Mouse (Mus musculus) MEL (cell line): ENCODE results near the gene Iqsec3. TPM values are rescaled to one million over a fixed set of nuclear protein-coding genes. Genes with fewer than 3 reads are reported as not detected.

ENCODE experiments used
- DNase-seq: peaks from one replicate; pipeline ENCODE4 v3.0.0; 2011; ENCODE audit warnings: low read depth, low spot score
- H3K27ac ChIP-seq: 2 replicates; pipeline ENCODE4 v1.5.1; 2012; ENCODE audit warnings: low read depth, mild to moderate bottlenecking, control low read depth, low read length, moderate library complexity; ENCODE audit not compliant: control insufficient read depth
- H3K27me3 ChIP-seq, 2 experiments: fragments of 150-350 bp in 1 of 2; sonication (generic) in 1 of 2; 2 replicates each; pipeline ENCODE4 v1.6.1; 2012; ENCODE audit warnings: low read length in 2 of 2, mild to moderate bottlenecking in 2 of 2, improper control_type of control experiment in 1 of 2, moderate library complexity in 1 of 2; ENCODE audit not compliant: insufficient read depth in 2 of 2, control insufficient read depth in 1 of 2
- H3K36me3 ChIP-seq, 2 experiments: 2 replicates each; pipeline ENCODE4 v1.6.1; 2012 to 2014; ENCODE audit warnings: low read length in 2 of 2, improper control_type of control experiment in 1 of 2, inconsistent platforms in 1 of 2, mild to moderate bottlenecking in 1 of 2; ENCODE audit not compliant: insufficient read depth in 2 of 2, control insufficient read depth in 1 of 2
- H3K4me1 ChIP-seq, 2 experiments: fragments of 150-350 bp in 1 of 2; sonication (generic) in 1 of 2; 2 replicates each; pipeline ENCODE4 v1.6.1; 2012; ENCODE audit warnings: low read length in 2 of 2, improper control_type of control experiment in 1 of 2, mild to moderate bottlenecking in 1 of 2; ENCODE audit not compliant: insufficient read depth in 2 of 2, control insufficient read depth in 1 of 2
- H3K4me3 ChIP-seq, 2 experiments: fragments of 150-350 bp in 1 of 2; sonication (generic) in 1 of 2; 2 replicates each; pipeline ENCODE4 v1.5.1; 2012; ENCODE audit warnings: low read depth in 2 of 2, low read length in 2 of 2, mild to moderate bottlenecking in 2 of 2, moderate library complexity in 2 of 2, control low read depth in 1 of 2, improper control_type of control experiment in 1 of 2; ENCODE audit not compliant: control insufficient read depth in 1 of 2, insufficient read depth in 1 of 2
- H3K79me2 ChIP-seq: 2 replicates; pipeline ENCODE4 v1.6.1; 2012; ENCODE audit warnings: mild to moderate bottlenecking, low read length, moderate library complexity; ENCODE audit not compliant: control insufficient read depth, poor library complexity, insufficient read depth
- H3K9ac ChIP-seq: 2 replicates; pipeline ENCODE4 v1.6.1; 2012; ENCODE audit warnings: low read depth, mild to moderate bottlenecking, control low read depth, low read length, moderate library complexity; ENCODE audit not compliant: control insufficient read depth, poor library complexity, severe bottlenecking
- H3K9me3 ChIP-seq: fragments of 150-350 bp; sonication (generic); replicated peaks from 2 replicates; pipeline ENCODE4 v1.6.1; 2012; ENCODE audit warnings: mild to moderate bottlenecking, low read length, improper control_type of control experiment, moderate library complexity; ENCODE audit not compliant: insufficient read depth
- BHLHE40 ChIP-seq: IDR thresholded peaks from 2 replicates; pipeline ENCODE4 v1.6.1; 2012; ENCODE audit warnings: low read depth, mild to moderate bottlenecking, inconsistent platforms, low read length, improper control_type of control experiment, borderline replicate concordance
- CHD1 ChIP-seq: IDR thresholded peaks from 2 replicates; pipeline ENCODE4 v1.6.1; 2012; ENCODE audit warnings: low read depth, mild to moderate bottlenecking, inconsistent platforms, low read length, improper control_type of control experiment
- CHD2 ChIP-seq: IDR thresholded peaks from 2 replicates; pipeline ENCODE4 v1.6.1; 2011; ENCODE audit warnings: low read length, improper control_type of control experiment
- CTCF ChIP-seq, 3 experiments: IDR thresholded peaks in 2 of 3; conservative IDR thresholded peaks in 1 of 3; 2 replicates each; pipeline ENCODE4 v1.5.1; 2011 to 2012; ENCODE audit warnings: low read length in 3 of 3, low read depth in 2 of 3, mild to moderate bottlenecking in 2 of 3, improper control_type of control experiment in 1 of 3, inconsistent platforms in 1 of 3, mixed read lengths in 1 of 3, moderate library complexity in 1 of 3; ENCODE audit not compliant: control insufficient read depth in 1 of 3, insufficient read depth in 1 of 3, poor library complexity in 1 of 3, severe bottlenecking in 1 of 3
- E2F4 ChIP-seq: IDR thresholded peaks from 2 replicates; pipeline ENCODE4 v1.6.1; 2011; ENCODE audit warnings: low read depth, low read length, improper control_type of control experiment, borderline replicate concordance
- ELF1 ChIP-seq: IDR thresholded peaks from 2 replicates; pipeline ENCODE4 v1.6.1; 2014; ENCODE audit warnings: low read depth, mild to moderate bottlenecking, inconsistent platforms, low read length, improper control_type of control experiment, moderate library complexity
- GABPA ChIP-seq: IDR thresholded peaks from 2 replicates; pipeline ENCODE4 v1.6.1; 2012; ENCODE audit warnings: low read depth, mild to moderate bottlenecking, inconsistent platforms, low read length, improper control_type of control experiment, moderate library complexity
- GATA1 ChIP-seq: IDR thresholded peaks from 2 replicates; pipeline ENCODE4 v1.6.1; 2011; ENCODE audit warnings: low read depth, low read length, improper control_type of control experiment
- HCFC1 ChIP-seq: IDR thresholded peaks from 2 replicates; pipeline ENCODE4 v1.6.1; 2012; ENCODE audit warnings: low read depth, mild to moderate bottlenecking, inconsistent platforms, low read length, improper control_type of control experiment, moderate library complexity
- JUND ChIP-seq: IDR thresholded peaks from 2 replicates; pipeline ENCODE4 v1.6.1; 2011; ENCODE audit warnings: low read depth, mild to moderate bottlenecking, improper control_type of control experiment, low read length
- MAFK ChIP-seq: IDR thresholded peaks from 2 replicates; pipeline ENCODE4 v1.6.1; 2011; ENCODE audit warnings: low read depth, mild to moderate bottlenecking, low read length, improper control_type of control experiment, borderline replicate concordance
- MAX ChIP-seq: IDR thresholded peaks from 2 replicates; pipeline ENCODE4 v1.6.1; 2011; ENCODE audit warnings: low read length, improper control_type of control experiment
- MXI1 ChIP-seq: IDR thresholded peaks from 2 replicates; pipeline ENCODE4 v1.6.1; 2011; ENCODE audit warnings: mild to moderate bottlenecking, low read depth, low read length, improper control_type of control experiment
- NELFE ChIP-seq: IDR thresholded peaks from 2 replicates; pipeline ENCODE4 v1.6.1; 2011; ENCODE audit warnings: low read depth, low read length, improper control_type of control experiment
- POLR2AphosphoS2 ChIP-seq: IDR thresholded peaks from 2 replicates; pipeline ENCODE4 v1.6.1; 2011; ENCODE audit warnings: low read length, improper control_type of control experiment
- POLR2AphosphoS5 ChIP-seq: IDR thresholded peaks from 2 replicates; pipeline ENCODE4 v1.6.1; 2012; ENCODE audit warnings: low read depth, borderline replicate concordance, mild to moderate bottlenecking, inconsistent platforms, low read length, moderate library complexity, mixed read lengths
- SMC3 ChIP-seq: IDR thresholded peaks from 2 replicates; pipeline ENCODE4 v1.6.1; 2011; ENCODE audit warnings: low read depth, low read length, improper control_type of control experiment
- TBP ChIP-seq: IDR thresholded peaks from 2 replicates; pipeline ENCODE4 v1.8.0; 2011; ENCODE audit warnings: low read depth, low read length, improper control_type of control experiment
- USF1 ChIP-seq: IDR thresholded peaks from 2 replicates; pipeline ENCODE4 v1.6.1; 2014; ENCODE audit warnings: low read depth, mild to moderate bottlenecking, inconsistent platforms, low read length, improper control_type of control experiment, moderate library complexity
- USF2 ChIP-seq, 2 experiments: IDR thresholded peaks; 2 replicates each; pipeline ENCODE4 v1.6.1; 2011 to 2012; ENCODE audit warnings: improper control_type of control experiment in 2 of 2, low read length in 2 of 2, borderline replicate concordance in 1 of 2, inconsistent platforms in 1 of 2, low read depth in 1 of 2, mild to moderate bottlenecking in 1 of 2; ENCODE audit not compliant: insufficient read depth in 1 of 2
- ZC3H11A ChIP-seq: IDR thresholded peaks from 2 replicates; pipeline ENCODE4 v1.6.1; 2012; ENCODE audit warnings: low read depth, mild to moderate bottlenecking, inconsistent platforms, low read length, improper control_type of control experiment
- ZNF384 ChIP-seq: IDR thresholded peaks from 2 replicates; pipeline ENCODE4 v1.6.1; 2012; ENCODE audit warnings: low read depth, mild to moderate bottlenecking, inconsistent platforms, low read length, improper control_type of control experiment
- polyA plus RNA-seq, 2 experiments: library from polyadenylated mRNA; stranded (reverse) in 1 of 2; unstranded in 1 of 2; fragments of >175 nt in 1 of 2; fragments of >200 nt in 1 of 2; gene quantifications; 2 replicates each; pipeline versions ENCODE4 v1.2.1 to v1.2.4; 2012; ENCODE audit warnings: low replicate concordance in 2 of 2, low read depth in 1 of 2; ENCODE audit not compliant: insufficient read length in 2 of 2, insufficient read depth in 1 of 2, missing spikeins in 1 of 2
- total RNA-seq: library from RNA; depleted of rRNA; stranded (reverse); fragments of 300-350 nt; gene quantifications from 2 replicates; pipeline ENCODE4 v1.2.3, GENCODE M21; 2012

Iqsec3 gene
- total and polyA plus RNA-seq, 3 experiments, result 0.04 TPM; not detected in 2

- Histone ChIP-seq H3K4me3 (no peak overlapping the region), H3K9me3 (no peaks in the 10 kb centered on the region), H3K27ac (no peak overlapping the region), H3K36me3 (no peaks in the 10 kb centered on the region), H3K4me1 (no peaks in the 10 kb centered on the region), H3K79me2 (no peaks in the 10 kb centered on the region), H3K27me3 (no peaks in the 10 kb centered on the region), H3K9ac (no peak overlapping the region)
- TF ChIP-seq POLR2AphosphoS2 (no peak), ZNF384 (no peak), TBP (no peak), GATA1 (no peak), POLR2AphosphoS5 (no peak), ZC3H11A (no peak), USF2 (IDR thresholded peaks at IDR 0.05; ENCODE audit: borderline replicate concordance in 1 of 2, insufficient read depth in 1 of 2, low read depth in 1 of 2, low read length in 2 of 2) (no peak), E2F4 (no peak), HCFC1 (no peak), JUND (no peak), MXI1 (no peak), CTCF (IDR thresholded peaks at IDR 0.05 in 2 of 3, conservative IDR thresholded peaks at IDR 0.05 in 1 of 3; ENCODE audit: control insufficient read depth in 1 of 3, insufficient read depth in 1 of 3, low read depth in 2 of 3, low read length in 3 of 3, poor library complexity in 1 of 3, severe bottlenecking in 1 of 3) (no peak), CHD2 (no peak), MAX (no peak), BHLHE40 (no peak), GABPA (no peak), SMC3 (no peak)
- no peak for DNase-seq
Observed at GRCm38 (mm10) chr6:121402661-121403244, 70.7 kb downstream of the Iqsec3 start.

- TF ChIP-seq HCFC1, result no peak
- TF ChIP-seq NELFE, result no peak
- no peak for TF ChIP-seq USF1
- no peak for TF ChIP-seq SMC3
- TF ChIP-seq TBP, result no peak
- no peak for TF ChIP-seq CHD1
- no peak for TF ChIP-seq MAFK
- no peak for TF ChIP-seq ELF1
- no peak overlapping the region for H3K27ac ChIP-seq
- H3K9me3 ChIP-seq, result no peaks in the 10 kb centered on the region
- no peaks in the 10 kb centered on the region for H3K36me3 ChIP-seq
- no peaks in the 10 kb centered on the region for H3K79me2 ChIP-seq
- H3K27me3 ChIP-seq, result no peaks in the 10 kb centered on the region
- no peak for DNase-seq
- H3K4me3 ChIP-seq, result no peak overlapping the region
- no peak overlapping the region for H3K9ac ChIP-seq
- no peaks in the 10 kb centered on the region for H3K4me1 ChIP-seq
Observed at GRCm38 (mm10) chr6:121401826-121402660, 71.4 kb downstream of the Iqsec3 start.
